Mouse (Mus musculus) layer of hippocampus, postnatal 14 days (tissue): ENCODE measurements around the gene Ctsa. TPM values are rescaled to one million over a fixed set of nuclear protein-coding genes. Genes with fewer than 3 reads are reported as not detected.
A peak's percentile ranks its signal among the peaks of the same experiment; 100 is the strongest.
"Not testable (repeated sequence)": the region's sequence is repeated elsewhere in the genome, so short reads cannot be mapped to it uniquely, and the experiment has no call there.

Source experiments
- DNase-seq, 2 experiments: peaks; one replicate each; pipeline ENCODE4 v3.0.0; 2021 to 2022; ENCODE audit warnings: low spot score in 2 of 2, mixed read lengths in 1 of 2
- long read RNA-seq, 2 experiments: library from polyadenylated mRNA; stranded (forward); transcript quantifications; one replicate each; pipeline ENCODE4 v2.0.0; 2021
- total RNA-seq, 2 experiments: library from RNA; stranded (reverse); gene quantifications; 2 replicates each; pipeline ENCODE4 v1.2.3; 2021

Gene Ctsa
- 10 to 100 TPM; 87.7 to 89.6 TPM for total RNA-seq
- long read RNA-seq, experiment 1, transcript Ctsa-202 (15 exons, 2,534 nt): major isoform, 7 of 128 reads
- long read RNA-seq, experiment 1, partial matches to known transcripts: 115 of 128 reads
- long read RNA-seq, experiment 1, other reads (novel, unspliced or antisense): 6 of 128 reads
- long read RNA-seq, experiment 2, transcript Ctsa-202 (15 exons, 2,534 nt): major isoform, 14 of 204 reads
- long read RNA-seq, experiment 2, partial matches to known transcripts: 173 of 204 reads
- long read RNA-seq, experiment 2, other reads (novel, unspliced or antisense): 16 of 204 reads

GRCm38 (mm10) chr2:164832748-164833301 is at the start of gene Ctsa:
TSS of gene Ctsa (plus strand) at chr2:164832873.
- DNase-seq: peak; percentile 79 to 82

GRCm38 (mm10) chr2:164783926-164784581 is 48.6 kb upstream of the Ctsa start:
- DNase-seq: no peak

GRCm38 (mm10) chr2:164784869-164785420 is 47.7 kb upstream of the Ctsa start:
- DNase-seq: no peak

GRCm38 (mm10) chr2:164785481-164786387 is 46.9 kb upstream of the Ctsa start, which contains the start of gene Snx21:
TSS of gene Snx21 (plus strand) at chr2:164785823.
- peak; percentile 80 to 83 for DNase-seq

GRCm38 (mm10) chr2:164786388-164786885 is 46.2 kb upstream of the Ctsa start:
- DNase-seq: no peak

GRCm38 (mm10) chr2:164787032-164787431 is 45.6 kb upstream of the Ctsa start:
- no peak for DNase-seq

GRCm38 (mm10) chr2:164787779-164788178 is 44.9 kb upstream of the Ctsa start:
- DNase-seq: no peak

- no peak for DNase-seq
Observed at GRCm38 (mm10) chr2:164788411-164788810, 44.3 kb upstream of the Ctsa start.

- no peak for DNase-seq
Observed at GRCm38 (mm10) chr2:164790451-164790850, 42.2 kb upstream of the Ctsa start.

DNA sequence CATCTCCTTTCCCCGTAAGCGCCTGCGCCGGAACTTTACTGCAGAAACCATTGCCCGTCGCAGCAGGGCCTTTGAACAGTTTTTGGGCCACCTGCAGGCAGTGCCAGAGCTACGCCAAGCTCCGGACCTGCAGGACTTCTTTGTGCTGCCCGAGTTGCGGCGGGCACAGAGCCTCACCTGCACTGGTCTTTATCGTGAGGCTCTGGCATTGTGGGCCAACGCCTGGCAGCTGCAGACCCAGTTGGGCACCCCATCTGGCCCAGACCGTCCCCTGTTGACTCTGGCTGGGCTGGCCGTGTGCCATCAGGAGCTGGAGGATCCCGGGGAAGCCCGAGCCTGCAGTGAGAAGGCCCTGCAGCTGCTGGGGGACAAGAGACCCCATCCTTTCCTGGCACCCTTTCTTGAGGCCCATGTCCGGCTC is 40.8 kb upstream of the Ctsa start:
- no peak for DNase-seq

DNA sequence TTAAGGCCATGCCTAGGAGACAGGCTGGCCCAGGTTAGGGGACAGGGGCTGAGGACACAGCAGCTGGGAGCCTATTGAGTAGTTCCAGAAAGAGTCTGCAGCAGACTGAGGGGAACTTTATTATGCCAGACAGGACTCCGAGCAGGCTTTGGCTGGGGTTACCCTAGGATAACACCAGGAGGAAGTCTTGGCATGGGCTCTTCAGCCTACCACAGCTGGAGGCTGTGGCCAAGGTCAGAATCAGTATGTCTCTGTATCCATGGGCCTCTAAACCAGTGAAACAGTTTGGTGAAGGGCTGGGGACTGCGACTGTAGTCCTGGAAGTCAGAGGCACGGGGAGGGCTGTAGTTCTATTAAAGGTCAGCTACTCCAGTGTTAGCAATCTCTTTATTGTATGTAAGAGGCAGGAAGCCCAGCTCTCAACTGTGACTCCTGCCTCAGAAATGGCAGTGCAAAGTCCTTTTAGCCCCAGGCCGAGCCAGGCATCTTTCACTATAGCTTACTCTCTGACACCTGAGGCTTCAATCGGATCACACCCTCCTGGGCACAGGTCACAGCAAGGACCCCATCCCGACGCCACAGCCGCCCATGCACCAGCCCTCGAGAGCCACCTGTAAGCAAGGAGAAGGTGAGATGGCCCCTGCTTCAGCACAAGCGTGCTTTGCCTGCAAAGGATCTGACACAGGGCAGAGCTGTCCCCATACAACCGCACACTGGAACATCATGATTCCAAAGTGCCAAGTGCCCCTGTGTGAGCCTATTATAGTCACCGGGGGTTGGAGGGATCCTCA is 40.1 kb upstream of the Ctsa start:
- no peak for DNase-seq

DNA sequence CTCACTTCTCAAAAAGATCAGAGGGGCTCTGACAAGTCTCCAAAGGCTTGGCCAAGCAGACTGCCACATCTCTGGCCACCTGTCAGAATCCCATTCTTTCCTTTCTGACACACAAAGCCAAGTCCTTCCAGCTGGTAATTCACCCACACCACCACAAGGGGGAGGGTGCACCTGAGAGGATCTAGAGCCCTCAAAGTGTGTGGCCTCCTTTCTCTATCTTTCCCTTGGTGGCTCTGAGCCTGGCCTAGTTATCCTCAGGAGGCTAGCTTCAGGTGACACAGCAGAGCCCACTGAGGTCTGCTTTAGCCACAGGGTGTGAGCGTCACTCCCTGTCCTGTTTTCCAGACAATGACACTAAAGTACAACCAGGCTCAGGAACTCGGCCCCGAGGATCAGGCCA is 39.4 kb upstream of the Ctsa start:
- DNase-seq: peak in 1 of 2 experiments; percentile 52

DNA sequence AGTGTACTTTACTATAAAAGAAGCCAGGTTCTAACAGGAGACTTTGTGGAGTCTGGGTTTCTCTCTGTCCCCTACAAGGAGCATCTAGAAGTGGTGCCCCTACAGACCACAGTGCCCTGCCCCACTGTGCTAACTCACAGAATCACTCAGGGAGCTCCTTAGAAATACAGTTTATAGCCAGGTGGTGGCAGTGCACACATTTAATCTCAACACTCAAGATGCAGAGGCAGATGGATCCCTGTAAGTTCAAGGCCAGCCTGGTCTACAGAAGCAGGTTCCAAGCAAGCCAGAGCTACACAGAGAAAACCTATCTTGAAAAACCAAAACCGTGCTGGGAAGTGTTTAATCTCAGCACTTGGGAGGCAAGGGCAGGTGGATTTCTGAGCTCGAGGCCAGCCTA is 38.9 kb upstream of the Ctsa start:
- DNase-seq: no peak

GRCm38 (mm10) chr2:164794293-164794692 is 38.4 kb upstream of the Ctsa start:
- DNase-seq: peak; percentile 80 to 91

GRCm38 (mm10) chr2:164795868-164796267 is 36.8 kb upstream of the Ctsa start:
- no peak for DNase-seq

DNA sequence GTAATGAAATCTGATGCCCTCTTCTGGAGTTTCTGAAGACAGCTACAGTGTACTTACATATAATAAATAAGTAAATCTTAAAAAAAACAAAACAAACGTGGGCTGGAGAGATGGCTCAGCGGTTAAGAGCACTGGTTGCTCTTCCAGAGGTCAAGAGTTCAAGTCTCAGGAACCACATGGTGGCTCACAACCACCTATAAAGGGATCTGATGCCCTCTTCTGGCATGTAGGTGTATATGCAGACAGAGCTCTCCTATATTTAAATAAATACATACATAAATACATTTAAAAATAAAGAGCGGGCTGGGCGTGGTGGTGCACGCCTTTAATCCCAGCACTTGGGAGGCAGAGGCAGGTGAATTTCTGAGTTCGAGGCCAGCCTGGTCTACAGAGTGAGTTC is 34.1 kb upstream of the Ctsa start:
- DNase-seq: not testable (repeated sequence)

DNA sequence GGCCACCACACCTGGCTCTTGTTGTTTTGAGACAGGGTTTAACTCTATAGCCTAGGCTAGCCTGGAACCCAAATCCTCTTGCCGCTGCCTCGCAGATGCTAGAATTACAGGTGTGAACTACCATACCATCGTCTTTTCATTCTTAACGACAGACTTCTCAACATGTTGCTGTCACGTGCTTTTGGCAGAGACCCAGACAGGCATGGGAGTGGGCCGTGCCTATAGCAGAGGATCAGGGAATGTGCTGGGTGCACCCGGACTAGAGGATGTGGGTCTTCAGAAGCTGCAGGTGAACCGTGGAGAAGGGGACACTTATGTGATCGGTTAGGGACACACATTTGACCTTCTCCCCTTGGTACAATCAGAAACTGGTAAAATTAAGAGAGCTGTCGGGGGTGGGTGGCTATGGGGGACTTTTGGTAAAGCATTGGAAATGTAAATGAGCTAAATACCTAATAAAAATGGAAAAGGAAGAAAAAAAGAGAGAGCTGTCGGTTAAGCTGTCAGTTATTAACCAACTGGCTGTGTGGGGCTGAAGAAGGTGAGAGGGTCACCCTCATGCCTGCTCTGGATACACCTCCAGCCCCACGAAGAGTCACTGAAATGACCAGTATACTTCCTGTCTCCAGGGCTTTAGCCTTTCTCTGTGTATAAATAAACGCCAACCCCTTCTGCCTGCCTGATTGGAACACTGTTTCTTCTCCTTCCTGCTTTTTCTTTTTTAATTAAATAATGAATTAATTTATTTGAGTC is 32.2 kb upstream of the Ctsa start:
- DNase-seq: no peak

DNA sequence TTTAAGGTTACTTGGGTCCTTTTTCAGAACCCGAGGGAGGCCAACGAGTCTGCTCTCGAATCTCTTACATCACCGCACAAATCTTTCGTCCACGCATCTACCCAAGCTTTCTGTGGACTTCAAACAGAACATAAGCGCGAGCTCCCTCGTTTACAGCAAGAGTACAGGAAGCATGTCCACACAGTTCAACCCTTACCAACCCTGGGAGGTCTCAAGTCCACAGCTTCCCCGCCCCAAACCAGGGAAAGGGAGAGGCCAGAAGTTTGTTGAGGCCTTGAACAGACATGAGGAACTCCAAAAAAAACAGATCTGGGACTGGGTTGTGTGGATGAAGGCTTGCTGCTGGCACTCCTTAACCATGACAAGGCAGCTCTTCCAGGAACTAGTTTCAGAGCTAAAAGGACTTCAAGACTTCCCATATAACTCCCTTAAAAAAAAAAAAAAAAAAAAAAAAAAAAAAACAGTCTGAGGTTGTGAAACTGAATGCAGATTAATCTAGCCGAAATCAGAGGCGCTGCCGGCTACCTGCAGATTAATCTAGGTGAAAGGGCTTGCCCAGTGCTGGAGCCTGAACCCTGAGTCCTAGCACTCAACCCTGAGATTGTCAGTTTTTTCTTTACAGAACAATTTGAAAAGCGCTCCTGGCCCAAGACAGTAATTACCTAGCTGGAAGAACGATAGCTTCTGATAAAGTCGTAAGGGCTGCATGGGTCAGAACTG is 29.3 kb upstream of the Ctsa start:
- DNase-seq: no peak

- no peak for DNase-seq
Observed at GRCm38 (mm10) chr2:164803921-164804313, 28.8 kb upstream of the Ctsa start.
